Mouse (Mus musculus) testis, adult 2 months (tissue): ENCODE measurements around the gene Epp13. TPM values are rescaled to one million over a fixed set of nuclear protein-coding genes. Genes with fewer than 3 reads are reported as not detected.
"Not testable (repeated sequence)": the region's sequence is repeated elsewhere in the genome, so short reads cannot be mapped to it uniquely, and the experiment has no call there.

Source experiments
- H3K27ac ChIP-seq: fragments of 200-500 bp; 2 replicates; pipeline ENCODE4 v1.5.1; 2012; ENCODE audit warnings: low read depth, low read length; ENCODE audit not compliant: control insufficient read depth, insufficient read depth
- H3K27me3 ChIP-seq: fragments of 200-500 bp; 2 replicates; pipeline ENCODE4 v1.6.1; 2012; ENCODE audit warnings: mild to moderate bottlenecking, low read length, moderate library complexity; ENCODE audit not compliant: control insufficient read depth, insufficient read depth
- H3K36me3 ChIP-seq: fragments of 200-500 bp; 2 replicates; pipeline ENCODE4 v1.6.1; 2012; ENCODE audit warnings: mild to moderate bottlenecking, low read length; ENCODE audit not compliant: control insufficient read depth, insufficient read depth
- H3K4me1 ChIP-seq: fragments of 200-500 bp; 2 replicates; pipeline ENCODE4 v1.6.1; 2012; ENCODE audit warnings: low read length; ENCODE audit not compliant: control insufficient read depth, insufficient read depth
- H3K4me3 ChIP-seq: fragments of 200-500 bp; 2 replicates; pipeline ENCODE4 v1.5.1; 2012; ENCODE audit warnings: low read depth, mild to moderate bottlenecking, low read length, moderate library complexity, mixed read lengths; ENCODE audit not compliant: control insufficient read depth
- CTCF ChIP-seq: fragments of 200-500 bp; IDR thresholded peaks from 2 replicates; pipeline ENCODE4 v1.5.1; 2012; ENCODE audit warnings: low read depth, mild to moderate bottlenecking, inconsistent platforms, low read length, moderate library complexity; ENCODE audit not compliant: control insufficient read depth, insufficient read depth, insufficient replicate concordance
- POLR2A ChIP-seq: fragments of 200-500 bp; IDR thresholded peaks from 2 replicates; pipeline ENCODE4 v1.6.1; 2012; ENCODE audit warnings: low read depth, mild to moderate bottlenecking, inconsistent platforms, low read length, moderate library complexity; ENCODE audit not compliant: control insufficient read depth
- polyA plus RNA-seq: library from polyadenylated mRNA; depleted of rRNA; stranded (reverse); fragments of >200 nt; gene quantifications from 2 replicates; pipeline ENCODE4 v1.2.3, GENCODE M21; 2012

The Epp13 gene
- polyA plus RNA-seq, 1 experiment = 0.46 TPM

GRCm38 (mm10) chr7:6240841-6241425 lies 11.6 kb upstream of the Epp13 start:
- H3K4me3 ChIP-seq, H3K27me3 ChIP-seq, H3K4me1 ChIP-seq, H3K36me3 ChIP-seq, H3K27ac ChIP-seq: not testable (repeated sequence)
- TF ChIP-seq CTCF = peak; percentile 39; the same call in 1 of the 2 replicates

GRCm38 (mm10) chr7:6244361-6245292 lies 7.9 kb upstream of the Epp13 start:
- H3K27ac ChIP-seq = no peak overlapping the region
- no peak overlapping the region for H3K4me3 ChIP-seq
- no peaks in the 10 kb centered on the region for H3K36me3 ChIP-seq
- TF ChIP-seq CTCF (no peak), POLR2A (no peak)
- H3K27me3 ChIP-seq = no peaks in the 10 kb centered on the region
- H3K4me1 ChIP-seq = no peaks in the 10 kb centered on the region

GRCm38 (mm10) chr7:6254451-6254850 lies 1.9 kb downstream of the Epp13 start:
- TF ChIP-seq CTCF (no peak), POLR2A (no peak)
- Histone ChIP-seq H3K36me3 (no peaks in the 10 kb centered on the region), H3K4me3 (no peak overlapping the region), H3K27me3 (no peaks in the 10 kb centered on the region), H3K4me1 (no peaks in the 10 kb centered on the region), H3K27ac (no peak overlapping the region)

GRCm38 (mm10) chr7:6257386-6257785 lies 4.9 kb downstream of the Epp13 start:
- Histone ChIP-seq H3K4me3 (no peak overlapping the region), H3K27ac (no peak overlapping the region), H3K27me3 (no peaks in the 10 kb centered on the region), H3K36me3 (no peaks in the 10 kb centered on the region), H3K4me1 (no peaks in the 10 kb centered on the region)
- TF ChIP-seq POLR2A (no peak), CTCF (no peak)

GRCm38 (mm10) chr7:6258232-6259220 lies 6.0 kb downstream of the Epp13 start:
- Histone ChIP-seq H3K4me3 (no peak overlapping the region), H3K27ac (no peak overlapping the region)

GRCm38 (mm10) chr7:6260004-6260403 lies 7.5 kb downstream of the Epp13 start:
- H3K36me3 ChIP-seq, H3K4me3 ChIP-seq: not testable (repeated sequence)

More at GRCm38 (mm10) chr7:6258232-6259220, 6.0 kb downstream of the Epp13 start:
- Histone ChIP-seq H3K36me3 (no peaks in the 10 kb centered on the region), H3K27me3 (no peaks in the 10 kb centered on the region), H3K4me1 (no peaks in the 10 kb centered on the region)
- TF ChIP-seq CTCF = no peak
- no peak for TF ChIP-seq POLR2A

GRCm38 (mm10) chr7:6262120-6262519 lies 9.6 kb downstream of the Epp13 start:
- Histone ChIP-seq H3K27me3 (no peaks in the 10 kb centered on the region), H3K27ac (no peak overlapping the region), H3K4me1 (no peaks in the 10 kb centered on the region), H3K36me3 (no peaks in the 10 kb centered on the region), H3K4me3 (no peak overlapping the region)
- TF ChIP-seq POLR2A (no peak), CTCF (no peak)

More at GRCm38 (mm10) chr7:6260004-6260403, 7.5 kb downstream of the Epp13 start:
- H3K27ac ChIP-seq, H3K27me3 ChIP-seq, H3K4me1 ChIP-seq: not testable (repeated sequence)
